Mouse (Mus musculus): ENCODE measurements around the gene Crocc2. TPM values are rescaled to one million over a fixed set of nuclear protein-coding genes. Genes with fewer than 3 reads are reported as not detected.
A peak's percentile ranks its signal among the peaks of the same experiment; 100 is the strongest.
"Not testable (repeated sequence)": the region's sequence is repeated elsewhere in the genome, so short reads cannot be mapped to it uniquely, and the experiment has no call there.

Gene Crocc2
- polyA plus RNA-seq, 1 experiment from 2014 or later = 0.54 TPM

DNA sequence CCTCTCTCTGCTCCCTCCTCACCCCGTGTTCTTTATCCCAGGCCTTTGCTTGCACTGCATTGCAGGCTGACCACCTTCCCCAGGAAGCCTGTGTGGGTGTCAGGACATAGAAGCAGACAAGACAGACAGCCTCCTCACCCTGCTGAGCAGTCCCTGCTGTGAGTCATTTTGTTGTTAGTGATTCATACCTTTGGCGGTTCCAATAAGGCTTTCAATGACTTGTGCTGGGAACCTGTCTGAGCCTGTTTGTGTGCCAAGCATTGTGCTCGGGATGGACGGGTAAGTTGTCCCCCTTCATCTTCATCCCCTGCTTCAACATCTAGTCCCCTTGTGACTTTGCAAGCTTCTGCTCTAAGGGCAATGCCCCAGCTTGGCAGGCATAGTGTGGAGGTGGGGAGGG, 5.1 kb downstream of the Crocc2 start:
- no peaks in the 10 kb centered on the region for H3K9me3 ChIP-seq
- H3K36me3 ChIP-seq (replicated peaks) = no peaks in the 10 kb centered on the region
- ATAC-seq (replicated peaks) = no peak
- no peak overlapping the region for H3K27ac ChIP-seq
- no peak overlapping the region for H3K4me2 ChIP-seq
- 0 out of 2 replicates have a peak, but pooled peaks cover 4% of the 10 kb centered on the region for H3K27me3 ChIP-seq (replicated peaks)
- WGBS = 63% methylated on average over 4 of the region's 4 CpGs
- H3K4me1 ChIP-seq = peaks cover 15% of the 10 kb centered on the region
- no peak overlapping the region for H3K9ac ChIP-seq
- H3K4me3 ChIP-seq = no peak overlapping the region

DNA sequence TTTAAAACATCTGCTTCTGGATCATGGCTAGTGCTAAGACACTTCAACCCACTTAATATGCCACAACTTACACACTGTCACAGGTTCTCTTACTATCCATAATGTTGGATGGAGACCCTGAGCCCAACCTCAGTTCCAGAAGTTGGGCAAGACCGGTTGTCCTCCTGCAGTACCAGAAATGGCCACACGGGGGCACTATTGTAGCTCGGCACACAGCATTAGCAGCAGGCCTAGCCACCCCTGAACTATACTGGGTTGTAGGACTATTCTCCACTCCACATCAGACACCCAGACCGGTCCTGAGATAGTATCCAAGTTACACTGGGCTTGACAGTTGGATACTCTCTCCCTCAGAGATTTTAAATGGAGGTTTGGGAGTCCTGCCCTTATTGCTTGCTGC, 5.9 kb downstream of the Crocc2 start:
- Histone ChIP-seq H3K27ac (no peak overlapping the region), H3K4me1 (peaks cover 15% of the 10 kb centered on the region), H3K9me3 (no peaks in the 10 kb centered on the region), H3K27me3 (replicated peaks) (0 out of 2 replicates have a peak, but pooled peaks cover 4% of the 10 kb centered on the region), H3K4me3 (no peak overlapping the region), H3K9ac (no peak overlapping the region), H3K4me2 (no peak overlapping the region), H3K36me3 (replicated peaks) (no peaks in the 10 kb centered on the region)
- ATAC-seq (replicated peaks) = peak; percentile 79
- WGBS = 3% methylated on average over 4 of the region's 4 CpGs

DNA sequence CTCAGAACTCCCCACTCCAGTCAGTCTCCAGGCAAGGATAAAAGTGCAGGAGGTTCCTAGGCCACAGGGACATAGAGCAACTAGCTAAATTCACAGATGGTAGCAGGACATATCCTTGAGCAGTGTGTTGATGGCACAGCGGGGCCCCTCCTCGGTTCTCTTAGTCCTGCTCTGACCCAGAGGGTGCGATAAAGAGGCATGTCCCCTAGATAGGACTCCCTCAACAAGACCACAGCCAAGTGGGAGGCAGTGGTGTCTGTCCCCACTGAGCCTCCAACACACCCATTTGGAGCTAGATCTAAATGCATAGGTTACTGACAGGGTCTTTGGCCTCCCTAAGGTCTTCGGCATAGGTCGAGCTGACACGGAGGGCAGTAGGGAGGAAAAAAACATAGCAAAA, 7.3 kb downstream of the Crocc2 start:
- Histone ChIP-seq H3K9me3 (no peaks in the 10 kb centered on the region), H3K4me1 (peaks cover 15% of the 10 kb centered on the region), H3K9ac (no peak overlapping the region), H3K27me3 (replicated peaks) (0 out of 2 replicates have a peak, but pooled peaks cover 4% of the 10 kb centered on the region), H3K4me3 (no peak overlapping the region), H3K27ac (no peak overlapping the region), H3K4me2 (peak overlapping the region; percentile 99), H3K36me3 (replicated peaks) (no peaks in the 10 kb centered on the region)
- 20% methylated on average over 6 of the region's 6 CpGs for WGBS
- no peak for ATAC-seq (replicated peaks)

DNA sequence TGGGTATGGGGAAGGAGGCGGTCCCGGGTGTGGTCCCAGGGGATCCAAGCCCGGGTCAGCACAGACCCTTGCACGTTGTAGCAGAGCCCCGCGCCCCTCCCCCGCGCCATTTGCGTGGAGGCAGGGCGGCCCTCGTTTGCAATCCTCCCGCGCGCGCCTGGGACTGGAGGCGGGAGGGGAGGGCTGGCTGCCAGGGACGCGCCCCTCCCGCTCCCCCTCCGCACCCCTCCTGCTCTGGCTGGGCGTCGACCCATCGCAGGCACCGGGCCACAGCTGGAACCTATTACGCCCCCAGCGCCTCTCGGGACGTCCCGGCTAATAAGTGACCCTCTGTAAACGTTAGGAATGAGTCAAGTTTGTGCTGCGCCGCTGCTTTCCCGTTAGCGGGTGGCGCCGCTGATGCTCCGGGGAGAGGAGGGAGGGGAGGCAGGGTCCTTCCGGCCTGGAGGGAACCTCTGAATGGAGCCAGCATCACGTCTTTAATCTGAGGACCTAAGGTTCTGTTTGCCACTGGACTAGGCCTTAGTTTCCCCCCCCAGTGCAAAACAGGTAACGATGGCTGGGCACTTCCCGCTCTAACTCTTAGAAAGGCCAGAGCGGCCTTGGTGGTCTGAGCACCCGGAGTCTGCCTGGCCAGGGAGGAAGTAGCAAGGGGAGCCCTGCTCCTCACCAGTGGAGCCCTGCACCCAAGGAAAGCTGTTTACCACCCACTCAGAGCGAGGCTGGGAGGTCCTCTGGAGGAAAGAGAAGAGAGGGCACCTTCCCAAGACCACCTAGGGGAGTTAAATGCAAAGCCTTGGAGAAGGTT, 8.2 kb downstream of the Crocc2 start:
- 2% methylated on average over 44 of the region's 44 CpGs for WGBS
- peak overlapping the region; percentile 52 for H3K9ac ChIP-seq
- H3K27me3 ChIP-seq (replicated peaks) = 0 out of 2 replicates have a peak, but pooled peaks cover 4% of the 10 kb centered on the region
- H3K36me3 ChIP-seq (replicated peaks) = no peaks in the 10 kb centered on the region
- peak overlapping the region; percentile 42 for H3K4me3 ChIP-seq
- H3K9me3 ChIP-seq = no peaks in the 10 kb centered on the region
- peak; percentile 70 for ATAC-seq (replicated peaks)
- H3K4me1 ChIP-seq = peaks cover 15% of the 10 kb centered on the region
- no peak overlapping the region for H3K27ac ChIP-seq
- peak overlapping the region; percentile 99 for H3K4me2 ChIP-seq

DNA sequence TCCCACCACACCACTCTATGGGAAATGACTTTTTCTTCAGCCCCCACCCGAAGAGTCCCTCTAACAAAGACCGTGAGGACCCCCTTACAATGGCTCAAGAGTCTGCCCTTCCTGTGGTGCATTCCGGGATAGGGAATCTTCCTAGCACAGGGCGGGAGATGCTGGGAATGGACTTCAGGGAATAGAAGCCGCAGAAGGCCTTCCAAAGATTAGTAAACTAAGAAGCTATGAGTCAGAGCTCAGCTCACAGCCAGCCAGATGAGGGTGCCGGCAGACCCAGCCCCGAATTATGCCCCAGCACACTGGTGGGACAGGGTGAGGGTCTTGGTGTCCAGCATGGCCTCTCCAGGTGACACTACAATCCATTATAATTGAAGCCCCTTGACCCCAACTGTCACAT, 13.8 kb downstream of the Crocc2 start:
- WGBS = 88% methylated on average over 7 of the region's 7 CpGs
- Histone ChIP-seq H3K27ac (no peak overlapping the region), H3K4me1 (no peaks in the 10 kb centered on the region), H3K27me3 (replicated peaks) (no peaks in the 10 kb centered on the region), H3K4me3 (no peak overlapping the region), H3K9ac (no peak overlapping the region), H3K9me3 (no peaks in the 10 kb centered on the region), H3K36me3 (replicated peaks) (no peaks in the 10 kb centered on the region), H3K4me2 (no peak overlapping the region)
- ATAC-seq (replicated peaks) = no peak

DNA sequence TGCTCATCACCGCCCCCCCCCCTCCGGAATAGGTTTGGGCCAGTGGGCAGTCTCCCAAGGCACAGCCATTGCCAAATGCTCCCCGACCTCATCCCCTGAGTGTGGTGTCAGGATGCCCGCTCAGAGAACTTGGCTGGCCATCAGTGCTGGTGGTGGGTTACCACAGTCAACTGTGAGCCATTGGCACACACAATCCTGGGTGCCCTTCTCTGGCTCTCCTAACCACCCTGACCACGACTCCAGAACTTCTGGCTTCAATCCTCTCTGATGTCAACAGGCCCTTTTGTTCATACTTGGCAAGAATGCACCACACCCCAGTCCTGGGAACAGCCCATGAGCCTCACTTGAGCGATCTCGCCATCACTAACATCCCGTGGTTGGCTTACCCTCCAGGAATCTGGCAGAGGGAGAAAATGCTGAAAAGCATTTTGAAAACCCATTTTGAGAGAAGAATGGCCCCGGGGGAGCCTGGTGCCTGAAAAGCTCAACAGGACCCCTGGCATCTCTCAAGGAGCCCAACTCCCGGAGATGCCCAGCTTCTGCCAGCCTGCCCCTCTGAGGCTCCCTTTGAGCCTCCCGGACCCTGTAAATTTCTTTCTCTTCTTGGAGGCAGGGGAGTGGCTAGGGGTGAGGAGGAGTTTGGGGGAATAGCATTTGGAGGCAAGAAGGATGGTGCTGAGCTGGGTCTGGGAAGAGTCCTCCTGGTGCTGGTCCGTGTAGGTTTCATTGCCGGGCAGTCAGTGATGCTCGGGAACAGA, 15.7 kb downstream of the Crocc2 start:
- H3K4me1 ChIP-seq = no peaks in the 10 kb centered on the region
- H3K4me3 ChIP-seq = no peak overlapping the region
- no peaks in the 10 kb centered on the region for H3K9me3 ChIP-seq
- H3K9ac ChIP-seq = no peak overlapping the region
- 76% methylated on average over 14 of the region's 14 CpGs for WGBS
- H3K4me2 ChIP-seq = no peak overlapping the region
- H3K27me3 ChIP-seq (replicated peaks) = no peaks in the 10 kb centered on the region
- ATAC-seq (replicated peaks) = peak; percentile 66
- no peaks in the 10 kb centered on the region for H3K36me3 ChIP-seq (replicated peaks)
- no peak overlapping the region for H3K27ac ChIP-seq

DNA sequence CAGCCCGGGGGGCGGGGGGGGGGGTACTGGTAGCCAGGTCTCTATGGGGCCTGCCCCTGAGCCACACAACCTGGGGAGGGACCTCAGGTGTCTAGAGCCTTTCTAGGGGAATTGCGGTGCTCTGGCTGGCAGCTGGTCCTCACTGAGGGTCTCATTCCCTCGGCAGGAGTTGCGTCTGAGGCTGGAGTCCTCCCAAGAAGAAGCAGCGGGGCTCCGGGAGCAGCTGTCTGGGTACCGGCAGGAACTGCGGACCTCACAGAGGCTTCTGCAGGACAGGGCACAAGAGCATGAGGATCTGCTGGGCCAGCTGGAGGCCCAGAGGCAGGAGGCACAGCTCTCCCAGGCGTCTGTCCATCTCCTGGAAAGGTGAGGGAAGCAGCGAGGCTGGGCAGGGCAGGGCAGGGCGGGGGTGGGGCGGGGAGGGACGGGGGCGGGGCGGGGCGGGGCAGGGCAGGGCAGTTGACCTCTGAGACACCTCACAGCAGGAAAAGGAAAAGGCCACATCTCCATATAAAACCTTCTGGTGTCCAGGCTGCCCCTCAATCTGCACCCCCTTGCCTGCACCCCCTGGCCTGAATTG, 22.3 kb downstream of the Crocc2 start:
- Histone ChIP-seq H3K9me3 (no peaks in the 10 kb centered on the region), H3K9ac (no peak overlapping the region), H3K4me1 (no peaks in the 10 kb centered on the region), H3K27me3 (replicated peaks) (0 out of 2 replicates have a peak, but pooled peaks cover 9% of the 10 kb centered on the region), H3K27ac (no peak overlapping the region), H3K4me2 (no peak overlapping the region), H3K4me3 (no peak overlapping the region), H3K36me3 (replicated peaks) (no peaks in the 10 kb centered on the region)
- no peak for ATAC-seq (replicated peaks)
- WGBS = 4% methylated on average over 11 of the region's 17 CpGs

DNA sequence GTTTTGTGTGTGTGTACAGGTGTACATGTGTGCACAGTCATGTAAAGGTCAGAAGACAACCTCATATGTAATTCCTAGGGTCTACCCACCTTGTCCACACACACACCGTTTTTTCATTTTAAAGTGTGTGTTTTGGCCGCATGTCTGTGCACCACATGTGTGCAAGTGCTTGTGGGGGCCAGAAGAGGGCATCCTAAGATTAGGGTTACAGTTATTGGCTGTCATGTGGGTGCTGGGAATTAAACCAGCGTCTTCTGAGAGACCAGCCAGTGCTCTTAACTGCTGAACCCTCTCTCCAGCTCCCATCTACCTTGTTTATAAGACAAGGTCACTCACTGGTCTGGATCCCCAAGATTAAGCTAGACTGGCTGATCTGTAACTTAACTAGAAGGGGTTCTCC, 26.4 kb downstream of the Crocc2 start:
- no peak for ATAC-seq (replicated peaks)
- Histone ChIP-seq H3K27ac (no peak overlapping the region), H3K36me3 (replicated peaks) (no peaks in the 10 kb centered on the region), H3K9ac (no peak overlapping the region), H3K27me3 (replicated peaks) (0 out of 2 replicates have a peak, but pooled peaks cover 6% of the 10 kb centered on the region), H3K4me1 (no peaks in the 10 kb centered on the region), H3K9me3 (no peaks in the 10 kb centered on the region), H3K4me3 (no peak overlapping the region), H3K4me2 (no peak overlapping the region)
- WGBS = 84% methylated on average over 3 of the region's 3 CpGs

DNA sequence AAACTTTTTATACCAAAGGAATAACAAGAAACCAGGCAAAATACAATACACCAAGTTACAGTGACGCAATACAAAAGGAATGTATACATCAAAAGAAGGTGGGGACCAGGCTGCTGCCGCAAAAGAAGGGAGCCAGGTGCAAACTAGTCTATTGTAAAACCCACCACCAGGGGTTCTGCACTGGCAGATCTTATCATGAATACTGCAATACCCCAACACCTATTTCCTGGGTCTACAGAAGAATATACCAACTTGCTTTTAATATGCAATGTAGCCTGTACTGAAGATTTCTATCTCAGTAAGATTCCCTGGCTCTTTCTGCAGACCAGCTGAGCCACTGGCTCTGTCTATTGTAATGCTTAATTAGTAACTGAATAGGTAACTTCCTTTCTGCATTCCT, 28.9 kb downstream of the Crocc2 start:
- not testable (repeated sequence) for H3K9ac ChIP-seq; H3K4me2 ChIP-seq; H3K4me1 ChIP-seq; H3K36me3 ChIP-seq (replicated peaks); H3K27me3 ChIP-seq (replicated peaks); H3K4me3 ChIP-seq; H3K9me3 ChIP-seq; H3K27ac ChIP-seq; ATAC-seq (replicated peaks)
- 79% methylated on average over 2 of the region's 2 CpGs for whole genome bisulfite sequencing

DNA sequence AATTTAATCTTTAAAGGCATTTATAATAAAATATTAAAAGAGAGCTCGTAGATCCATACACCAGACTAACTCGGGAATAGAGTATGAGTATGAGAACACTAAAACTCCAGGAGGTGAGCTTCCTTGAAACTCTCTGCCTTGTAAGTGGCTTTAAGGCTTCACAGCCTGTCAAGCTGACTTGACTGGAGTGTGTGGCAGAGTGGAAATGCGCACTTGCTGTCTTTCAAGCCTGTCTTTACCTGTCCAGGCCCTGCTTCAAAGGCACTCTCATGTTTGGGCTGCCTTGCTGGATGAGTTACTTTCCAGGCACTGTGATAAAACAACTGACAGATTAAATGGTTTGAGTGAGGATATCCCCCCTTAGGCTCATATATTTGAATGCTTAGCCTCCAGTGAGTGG, 29.4 kb downstream of the Crocc2 start:
- H3K36me3 ChIP-seq (replicated peaks) = no peaks in the 10 kb centered on the region
- whole genome bisulfite sequencing = 66% methylated on average over 3 of the region's 3 CpGs
- H3K9me3 ChIP-seq = no peaks in the 10 kb centered on the region
- no peak overlapping the region for H3K9ac ChIP-seq
- H3K4me3 ChIP-seq = no peak overlapping the region
- H3K27me3 ChIP-seq (replicated peaks) = no peaks in the 10 kb centered on the region
- no peak for ATAC-seq (replicated peaks)
- no peak overlapping the region for H3K27ac ChIP-seq
- H3K4me2 ChIP-seq = no peak overlapping the region
- no peaks in the 10 kb centered on the region for H3K4me1 ChIP-seq

DNA sequence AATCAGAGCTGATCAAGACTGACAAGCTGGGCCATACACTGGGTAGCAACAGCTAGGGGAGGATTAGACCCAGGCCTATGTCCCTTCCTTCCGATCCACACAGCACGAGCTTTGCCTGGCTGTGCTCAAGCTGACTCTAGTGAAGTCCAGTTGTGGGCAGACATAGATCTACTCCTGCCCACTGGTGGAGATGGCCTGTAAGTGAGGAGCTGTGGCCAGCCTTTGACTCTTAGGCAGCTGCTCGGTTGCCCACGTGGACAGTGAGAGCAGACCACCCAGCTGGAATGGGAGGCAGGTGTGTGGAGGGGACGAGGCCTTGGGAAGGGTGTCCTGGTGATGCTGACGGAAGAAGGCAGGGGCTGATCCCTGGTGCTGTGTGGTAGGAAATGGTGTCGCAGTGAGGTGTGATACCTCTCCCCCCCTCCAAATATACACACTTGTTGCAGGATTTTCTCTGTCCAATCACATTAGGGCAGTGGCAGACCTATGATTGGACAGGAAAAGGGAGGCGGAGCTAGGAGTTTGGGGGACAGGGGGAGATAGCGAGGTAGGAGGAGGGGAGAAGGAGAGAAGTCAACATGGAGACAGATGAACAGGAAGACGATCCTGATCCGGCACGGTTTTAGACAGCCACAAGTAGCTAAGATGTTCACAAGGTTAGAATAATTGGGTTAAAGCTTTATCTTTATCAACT, 37.9 kb downstream of the Crocc2 start:
- Histone ChIP-seq H3K4me3 (no peak overlapping the region), H3K4me2 (no peak overlapping the region), H3K9ac (no peak overlapping the region), H3K27me3 (replicated peaks) (no peaks in the 10 kb centered on the region), H3K36me3 (replicated peaks) (no peaks in the 10 kb centered on the region), H3K4me1 (peaks cover 15% of the 10 kb centered on the region), H3K27ac (no peak overlapping the region), H3K9me3 (no peaks in the 10 kb centered on the region)
- no peak for ATAC-seq (replicated peaks)
- WGBS = 58% methylated on average over 12 of the region's 12 CpGs

DNA sequence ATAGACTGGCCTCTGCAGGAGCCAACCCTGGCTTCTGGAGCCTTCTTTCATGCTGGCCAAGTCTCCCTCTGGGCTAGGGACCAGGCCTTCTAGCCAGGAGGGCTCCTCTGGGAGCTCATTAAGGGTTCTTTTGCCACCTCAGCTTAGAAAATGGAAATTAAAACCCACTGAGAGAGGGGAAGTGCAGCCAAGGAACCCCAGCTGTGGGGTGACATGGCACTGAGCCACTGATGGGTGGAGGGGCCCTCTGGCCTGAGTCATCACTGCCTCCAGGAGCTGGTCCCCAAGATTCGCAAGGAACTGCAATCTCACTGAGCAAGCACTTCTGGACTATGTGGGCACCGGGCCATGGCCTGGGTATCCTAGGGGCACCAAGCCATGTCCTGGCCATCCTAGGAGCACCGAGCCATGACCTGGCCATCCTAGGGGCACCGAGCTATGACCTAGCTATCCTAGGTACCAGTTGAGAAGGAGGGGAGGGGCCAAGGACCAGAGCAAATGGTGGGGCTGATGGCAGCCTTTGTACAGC, 39.1 kb downstream of the Crocc2 start:
- WGBS = 92% methylated on average over 4 of the region's 4 CpGs
- no peak overlapping the region for H3K27ac ChIP-seq
- H3K4me1 ChIP-seq = peaks cover 17% of the 10 kb centered on the region
- H3K36me3 ChIP-seq (replicated peaks) = no peaks in the 10 kb centered on the region
- H3K9me3 ChIP-seq = no peaks in the 10 kb centered on the region
- no peak overlapping the region for H3K4me3 ChIP-seq
- no peaks in the 10 kb centered on the region for H3K27me3 ChIP-seq (replicated peaks)
- no peak for ATAC-seq (replicated peaks)
- H3K4me2 ChIP-seq = no peak overlapping the region
- H3K9ac ChIP-seq = no peak overlapping the region
